Mouse (Mus musculus) heart, adult 2 months (tissue): ENCODE measurements around the gene Aaed1.

Experiments
- CTCF ChIP-seq: fragments of 200-600 bp; IDR thresholded peaks from 2 replicates; pipeline ENCODE4 v1.8.1; 2022; ENCODE audit warnings: antibody characterized with exemption, mild to moderate bottlenecking, moderate library complexity
- EP300 ChIP-seq: fragments of 200-500 bp; IDR thresholded peaks from 2 replicates; pipeline ENCODE4 v1.6.1; 2011; ENCODE audit warnings: low read depth, low read length, control low read depth; ENCODE audit not compliant: insufficient read depth
- POLR2A ChIP-seq: fragments of 200-500 bp; IDR thresholded peaks from 2 replicates; pipeline ENCODE4 v1.6.1; 2011; ENCODE audit warnings: mild to moderate bottlenecking, low read depth, low read length, control low read depth; ENCODE audit not compliant: insufficient read depth

- no peak for TF ChIP-seq CTCF
- no peak for TF ChIP-seq EP300
- TF ChIP-seq POLR2A, result no peak
Measured at GRCm38 (mm10) chr13:64264586-64264985, 47.9 kb downstream of the Aaed1 start.
